Mouse (Mus musculus): ENCODE data around the gene Pcbp2.

DNA sequence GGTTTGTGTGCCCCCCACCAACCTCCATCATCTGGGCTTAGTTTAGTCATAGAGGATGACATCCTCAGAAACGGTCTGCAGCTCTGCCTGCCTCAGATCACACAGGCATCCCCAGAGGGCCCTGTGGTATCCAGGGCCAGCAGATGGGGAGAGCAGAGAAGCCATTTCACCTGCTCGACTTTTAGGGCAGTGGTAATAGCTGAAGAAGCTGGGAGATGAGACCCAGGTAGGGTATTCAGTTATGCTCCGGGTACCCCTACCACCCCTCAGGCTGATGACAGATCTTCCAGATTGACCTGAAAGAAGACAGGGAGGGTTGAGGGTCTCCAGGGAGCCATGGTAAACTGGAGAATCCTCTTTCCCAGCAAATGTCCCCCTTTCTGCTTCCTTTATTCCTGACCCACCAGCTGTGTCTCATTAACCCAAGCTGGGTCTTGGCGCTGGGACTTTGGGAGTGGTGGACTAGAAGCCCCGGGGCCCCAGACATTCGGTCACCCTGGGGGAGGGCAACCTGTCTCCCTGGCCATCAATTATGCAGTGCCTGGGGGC, 41.0 kb downstream of the Pcbp2 start:
- TF ChIP-seq POLR2A (IDR thresholded peaks at IDR 0.05; ENCODE audit: insufficient read length, low read depth) (no peak), SRF (IDR thresholded peaks at IDR 0.05; ENCODE audit: control insufficient read depth, insufficient read length, low read depth) (no peak)
